Mouse (Mus musculus) R1 (cell line): ENCODE results near the gene Samhd1.
A peak's percentile ranks its signal among the peaks of the same experiment; 100 is the strongest.

ENCODE experiments used
- DNase-seq: peaks from one replicate; pipeline ENCODE4 v3.0.0-alpha.2; 2018; ENCODE audit warnings: low read depth, low spot score

Gene Samhd1

GRCm38 (mm10) chr2:157136646-157137045 lies 1.6 kb upstream of the Samhd1 start:
- no peak for DNase-seq

DNA sequence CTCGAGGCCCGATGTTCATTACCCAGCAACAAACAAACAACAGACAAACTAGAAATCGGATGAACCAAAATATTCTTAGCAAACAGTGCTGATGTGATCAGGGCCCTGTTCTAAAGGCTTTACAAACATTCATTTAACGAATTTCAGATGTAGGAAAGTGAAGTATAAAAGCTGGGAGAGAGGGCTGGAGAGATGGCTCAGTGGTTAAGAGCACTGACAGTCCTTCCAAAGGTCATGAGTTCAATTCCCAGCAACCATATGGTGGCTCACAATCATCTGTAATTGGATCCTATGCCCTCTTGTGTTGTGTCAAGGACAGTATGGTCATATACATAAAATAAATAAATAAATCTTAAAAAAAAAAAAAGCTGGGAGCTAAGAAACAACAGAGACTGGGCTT lies 1.1 kb upstream of the Samhd1 start:
- DNase-seq, result no peak

DNA sequence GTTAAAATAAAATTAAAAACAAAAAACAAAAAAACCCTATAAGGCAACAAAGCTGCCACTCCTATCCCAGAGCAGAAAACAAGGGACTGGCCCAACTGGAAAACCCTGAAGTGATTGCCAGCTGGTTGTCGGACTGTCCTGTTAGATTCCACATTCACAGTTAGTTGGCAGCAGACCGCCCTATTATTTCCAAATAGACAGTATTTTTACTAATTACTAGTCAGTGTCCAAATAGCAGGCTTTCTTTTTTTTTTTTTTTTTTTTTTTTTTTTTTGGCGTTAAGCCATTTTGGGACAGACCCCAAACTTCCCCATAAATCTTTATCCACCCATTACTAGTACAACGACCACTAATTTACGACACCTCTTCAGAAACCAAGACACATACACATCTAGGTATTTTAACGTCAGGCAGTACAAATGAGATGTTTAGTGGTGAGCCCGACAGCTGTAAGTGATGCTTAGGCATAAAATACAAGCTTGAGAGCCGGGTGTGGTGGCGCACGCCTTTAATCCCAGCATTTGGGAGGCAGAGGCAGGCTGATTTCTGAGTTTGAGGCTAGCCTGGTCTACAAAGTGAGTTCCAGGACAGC lies 560 bp upstream of the Samhd1 start:
- no peak for DNase-seq

DNA sequence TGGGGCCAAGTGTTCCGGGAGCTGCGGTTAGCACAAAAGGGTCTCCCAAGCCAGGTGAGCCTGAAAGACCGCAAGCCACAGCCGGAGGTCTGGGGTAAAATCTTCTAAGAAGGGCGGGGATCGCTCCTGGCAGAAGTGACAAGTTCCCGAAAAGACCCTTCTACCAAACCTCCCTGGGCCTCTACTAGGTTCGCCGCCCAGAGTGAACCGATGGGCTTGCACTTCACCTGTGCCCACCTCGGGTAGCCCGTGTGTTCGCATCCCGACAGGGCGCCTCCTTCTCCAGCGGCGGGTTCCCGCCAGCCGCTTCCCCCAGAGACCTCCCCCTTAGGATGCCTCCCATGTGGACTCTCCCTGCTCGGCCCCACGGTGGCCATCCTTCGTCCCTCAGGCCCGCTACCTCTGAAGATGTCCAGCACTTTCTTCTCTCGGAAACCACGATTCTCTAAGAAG lies 560 bp downstream of the Samhd1 start:
- peak; percentile 50 for DNase-seq

DNA sequence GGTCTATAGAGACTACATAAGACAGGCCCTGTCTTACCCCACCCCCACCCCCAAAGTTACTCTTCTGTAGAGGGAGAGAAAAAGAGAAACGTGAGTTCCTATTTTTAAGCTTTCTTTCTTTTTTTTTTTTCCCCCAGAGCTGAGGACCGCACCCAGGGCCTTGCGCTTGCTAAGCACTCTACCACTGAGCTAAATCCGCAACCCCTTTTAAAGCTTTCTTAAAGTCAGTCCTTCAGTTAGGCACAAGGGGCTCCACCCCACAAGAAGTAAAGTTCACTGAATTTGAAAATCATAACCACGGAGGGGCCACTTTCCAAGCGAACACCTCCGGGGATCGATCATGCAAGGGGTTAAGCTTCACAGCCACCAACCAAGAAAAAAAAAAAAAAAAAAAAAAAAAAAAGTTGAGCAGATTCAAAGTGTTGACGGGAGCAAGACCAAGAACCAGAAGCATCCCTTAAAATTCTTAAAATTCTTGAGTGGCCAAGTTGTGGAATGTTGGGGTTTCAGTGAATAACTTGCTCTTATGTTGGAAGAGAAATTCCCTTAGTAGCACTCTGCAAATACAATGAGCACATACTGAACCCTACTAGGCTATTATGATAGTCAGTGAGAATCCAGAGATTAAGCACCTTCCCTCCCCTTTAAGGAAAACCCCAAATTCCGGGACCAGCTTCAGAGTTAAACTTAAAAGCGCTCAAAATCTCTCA lies 1.1 kb downstream of the Samhd1 start:
- no peak for DNase-seq

GRCm38 (mm10) chr2:157132686-157133540 lies 2.2 kb downstream of the Samhd1 start:
- DNase-seq, result no peak

DNA sequence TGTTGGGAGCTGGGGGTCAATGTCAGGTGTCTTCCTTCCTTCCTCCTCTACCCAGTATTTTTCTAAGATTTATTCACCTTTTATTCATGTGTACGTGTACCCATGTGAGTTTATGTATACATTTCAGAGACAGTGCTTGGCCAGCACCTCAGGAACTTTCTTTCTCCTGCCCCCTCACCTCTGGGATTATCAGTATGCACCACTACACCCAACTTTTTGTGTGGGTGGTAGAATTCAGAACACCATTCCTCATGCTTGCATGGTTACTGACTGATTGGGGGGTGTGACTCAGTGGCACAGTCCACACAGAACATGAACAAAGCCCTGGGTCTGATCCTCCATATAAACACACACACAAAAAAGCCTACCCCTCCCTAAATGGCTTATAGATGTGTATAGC lies 3.0 kb downstream of the Samhd1 start:
- DNase-seq, result no peak

- no peak for DNase-seq
Observed at GRCm38 (mm10) chr2:157130813-157131514, 4.1 kb downstream of the Samhd1 start.

DNA sequence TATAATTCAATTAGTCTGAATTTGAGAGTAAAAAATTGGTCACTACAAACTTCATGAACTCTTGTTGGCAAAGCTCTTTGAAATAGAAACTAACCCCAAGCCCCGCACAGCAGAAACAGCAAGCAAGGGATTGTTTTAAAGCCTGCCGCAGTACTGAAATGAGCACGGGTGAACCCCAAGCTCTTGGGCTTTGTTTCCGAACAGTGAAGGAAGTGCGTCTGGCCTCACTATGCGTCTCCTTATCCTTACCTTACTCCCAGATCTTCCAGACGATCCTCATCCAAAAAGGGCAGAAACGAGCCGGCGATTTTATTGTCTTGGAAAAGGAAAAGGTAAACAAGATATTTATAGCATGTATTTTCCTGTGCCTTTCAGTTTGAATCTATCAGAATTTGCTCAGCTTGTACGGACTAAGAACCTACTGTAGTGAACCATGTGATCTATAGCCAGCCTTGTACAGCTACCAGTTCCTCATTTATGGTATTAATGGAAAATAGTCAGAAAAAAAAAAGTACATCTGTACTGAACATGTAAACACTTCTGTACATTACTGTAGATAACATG lies 5.4 kb downstream of the Samhd1 start:
- DNase-seq, result no peak

- no peak for DNase-seq
Observed at GRCm38 (mm10) chr2:157129096-157129495, 6.0 kb downstream of the Samhd1 start.

GRCm38 (mm10) chr2:157128072-157128471 lies 7.0 kb downstream of the Samhd1 start:
- no peak for DNase-seq

DNA sequence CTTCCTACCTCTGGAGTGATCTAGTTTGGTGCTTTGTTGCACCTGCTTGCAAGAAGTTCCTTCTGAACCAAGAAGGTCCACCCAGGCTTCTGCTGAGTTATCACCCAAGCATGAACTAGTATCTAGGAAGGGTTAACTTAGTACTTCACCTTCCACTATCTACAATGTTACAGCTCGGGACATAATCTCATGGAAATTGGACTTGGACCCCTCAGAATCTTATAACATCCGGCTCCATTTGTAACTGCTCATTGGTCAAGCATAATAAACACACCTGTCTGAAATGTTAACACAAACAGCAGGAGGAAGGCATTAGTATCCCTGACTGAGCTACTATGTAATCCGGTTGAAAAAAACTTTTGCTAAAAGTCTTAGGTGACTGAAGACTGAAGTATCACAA lies 7.7 kb downstream of the Samhd1 start:
- no peak for DNase-seq

GRCm38 (mm10) chr2:157125246-157125645 lies 9.8 kb downstream of the Samhd1 start:
- no peak for DNase-seq

- DNase-seq, result no peak
Observed at GRCm38 (mm10) chr2:157121766-157122165, 13.3 kb downstream of the Samhd1 start.

GRCm38 (mm10) chr2:157119075-157119474 lies 16.0 kb downstream of the Samhd1 start:
- DNase-seq, result no peak

GRCm38 (mm10) chr2:157118556-157118955 lies 16.5 kb downstream of the Samhd1 start:
- no peak for DNase-seq

- peak; percentile 66 for DNase-seq
Observed at GRCm38 (mm10) chr2:157116964-157117363, 18.1 kb downstream of the Samhd1 start.

- DNase-seq, result no peak
Observed at GRCm38 (mm10) chr2:157108236-157108635, 26.8 kb downstream of the Samhd1 start.

GRCm38 (mm10) chr2:157104454-157104853 lies 30.6 kb downstream of the Samhd1 start:
- no peak for DNase-seq

DNA sequence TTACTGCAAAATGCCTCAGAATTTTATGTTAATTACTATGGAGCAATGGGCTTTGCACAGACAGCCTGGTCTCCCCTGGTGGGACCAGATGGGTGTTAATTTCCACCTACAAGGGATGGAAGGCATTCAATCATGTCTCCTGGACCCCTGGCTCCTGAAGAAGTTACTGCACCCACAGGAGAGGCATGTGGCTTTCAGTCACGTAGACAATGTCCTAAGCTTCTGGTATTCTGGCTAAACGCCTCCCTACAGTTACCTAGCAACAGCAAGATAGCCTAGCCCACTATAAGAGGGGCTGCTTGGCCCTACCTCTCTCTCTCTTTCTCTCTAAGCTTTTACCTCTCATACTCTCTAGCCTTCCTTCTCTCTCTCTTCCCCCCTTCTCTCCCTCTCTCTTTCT lies 32.8 kb downstream of the Samhd1 start:
- peak; percentile 78 for DNase-seq

GRCm38 (mm10) chr2:157101650-157102049 lies 33.4 kb downstream of the Samhd1 start:
- no peak for DNase-seq

DNA sequence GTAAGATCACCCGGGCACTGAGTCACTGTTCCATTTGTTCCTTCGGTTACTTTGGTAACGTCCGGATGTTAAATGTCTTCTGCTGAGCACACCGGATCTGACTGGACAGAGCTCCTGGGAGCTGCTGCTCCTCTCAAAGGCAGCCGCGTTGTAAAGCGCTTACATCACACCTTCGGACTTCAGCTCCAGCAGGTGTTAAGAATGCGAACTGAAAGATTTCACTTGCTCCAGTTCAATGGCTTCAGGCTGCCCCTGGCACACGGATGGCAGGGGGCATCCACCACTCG lies 34.8 kb downstream of the Samhd1 start:
- DNase-seq, result peak; percentile 80
